Mouse (Mus musculus) left cerebral cortex, postnatal 10 days (tissue): ENCODE results near the gene Gnb1l. TPM values are rescaled to one million over a fixed set of nuclear protein-coding genes. Genes with fewer than 3 reads are reported as not detected.

Experiments
- DNase-seq, 2 experiments: peaks; one replicate each; pipeline ENCODE4 v3.0.0; 2021 to 2022; ENCODE audit warnings: low spot score in 2 of 2, mixed read lengths in 1 of 2; ENCODE audit errors: extremely low spot score in 1 of 2
- intact Hi-C: fragments of 180-260 bp; cut with DNase I; formaldehyde crosslinking; loops from one replicate; pipeline ENCODE4 v1.15.1; 2025
- total RNA-seq, 2 experiments: library from RNA; stranded (reverse); gene quantifications; 2 replicates each; pipeline ENCODE4 v1.2.3; 2021

Gene Gnb1l
- total RNA-seq, 2 experiments from 2014 or later: 7.6 to 8.4 TPM

- intact Hi-C loops: no loop called here
- no peak for DNase-seq
Measured at GRCm38 (mm10) chr16:18479667-18480066, 18.8 kb upstream of the Gnb1l start.

DNA sequence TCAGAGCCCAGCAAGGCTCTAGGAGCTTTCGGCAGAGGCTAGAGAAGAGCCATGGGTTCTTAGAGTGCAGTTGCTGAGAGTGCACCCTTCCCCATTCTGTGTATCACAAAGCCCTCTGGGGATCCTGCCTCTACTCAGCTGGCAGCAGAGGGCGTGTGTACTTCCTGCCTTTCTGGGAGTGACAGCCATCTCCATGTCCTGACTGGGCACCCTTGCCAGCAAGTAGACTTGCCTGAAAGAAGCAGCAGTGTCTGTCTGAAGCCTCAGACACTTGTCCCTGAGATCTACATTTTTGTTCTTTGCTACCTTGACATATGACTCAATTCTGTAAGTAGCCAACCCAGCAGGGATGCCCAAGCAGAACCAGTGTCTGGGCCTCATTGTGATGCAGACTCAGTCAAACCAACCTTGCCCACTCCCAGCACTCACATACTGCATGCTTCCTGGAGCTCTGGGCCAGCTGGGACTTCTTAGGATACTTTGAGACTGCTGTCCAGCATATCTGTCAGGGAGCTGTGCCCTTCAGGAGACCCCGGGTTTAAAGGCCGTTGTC is 17.5 kb upstream of the Gnb1l start:
- intact Hi-C loops: no loop called here

GRCm38 (mm10) chr16:18482431-18482830 is 16.1 kb upstream of the Gnb1l start:
- intact Hi-C loops: no loop called here
- no peak for DNase-seq

More for the DNA sequence above, 17.5 kb upstream of the Gnb1l start:
- DNase-seq: no peak

GRCm38 (mm10) chr16:18483839-18484238 is 14.7 kb upstream of the Gnb1l start:
- DNase-seq: no peak
- intact Hi-C loops: no loop called here

- DNase-seq: no peak
- intact Hi-C loops: no loop called here
Measured at GRCm38 (mm10) chr16:18484386-18484785, 14.1 kb upstream of the Gnb1l start.

GRCm38 (mm10) chr16:18484794-18485435 is 13.6 kb upstream of the Gnb1l start:
- no peak for DNase-seq
- intact Hi-C loops: no loop called here

GRCm38 (mm10) chr16:18486126-18486525 is 12.4 kb upstream of the Gnb1l start:
- intact Hi-C loops: no loop called here
- no peak for DNase-seq

GRCm38 (mm10) chr16:18490281-18490680 is 8.2 kb upstream of the Gnb1l start:
- no peak for DNase-seq
- intact Hi-C loops: no loop called here

GRCm38 (mm10) chr16:18490894-18491293 is 7.6 kb upstream of the Gnb1l start:
- intact Hi-C loops: no loop called here
- DNase-seq: no peak

GRCm38 (mm10) chr16:18497865-18498515 is 523 bp upstream of the Gnb1l start:
- DNase-seq: peak in 1 of 2 experiments; percentile 13
- intact Hi-C loops: no loop called here

GRCm38 (mm10) chr16:18498996-18499395 is 483 bp downstream of the Gnb1l start:
- DNase-seq: no peak
- intact Hi-C loops: no loop called here

GRCm38 (mm10) chr16:18501531-18501930 is 3.0 kb downstream of the Gnb1l start:
- no peak for DNase-seq
- intact Hi-C loops: no loop called here

- intact Hi-C loops: no loop called here
- no peak for DNase-seq
Measured at GRCm38 (mm10) chr16:18503566-18504342, 5.2 kb downstream of the Gnb1l start.

DNA sequence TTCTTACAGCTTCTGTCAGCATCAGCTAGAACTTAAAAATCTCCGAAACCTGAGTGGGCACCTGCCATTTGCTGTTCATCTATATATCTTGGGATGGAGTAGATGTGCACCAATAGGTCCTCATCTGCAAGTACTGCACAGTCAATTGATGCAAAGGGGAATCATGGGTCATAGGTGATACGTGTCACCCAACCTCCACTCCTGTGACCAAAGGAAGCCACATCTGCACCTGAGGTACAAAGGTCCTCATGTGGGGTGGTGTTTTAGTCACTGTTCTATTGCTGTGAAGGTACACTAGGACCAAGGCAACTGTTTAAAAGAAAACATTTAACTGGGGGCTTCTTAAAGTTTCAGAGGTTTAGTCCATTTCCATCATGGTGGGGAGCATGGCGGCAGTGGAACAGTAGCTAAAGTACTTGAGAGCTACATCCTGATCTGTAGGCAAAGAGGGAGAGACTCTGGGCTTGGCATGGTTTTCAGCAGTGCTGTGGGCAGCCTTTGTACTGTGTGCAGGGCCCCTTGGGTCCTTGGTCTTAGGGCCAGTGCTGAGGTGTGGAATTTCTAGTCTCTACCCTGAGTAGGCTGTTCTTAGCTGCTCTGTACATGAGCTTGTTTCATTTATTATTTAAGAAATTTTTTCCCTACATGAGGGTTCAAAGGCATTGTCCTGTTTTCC is 8.1 kb downstream of the Gnb1l start:
- no peak for DNase-seq
- intact Hi-C loops: no loop called here

GRCm38 (mm10) chr16:18507200-18507549 is 8.7 kb downstream of the Gnb1l start:
- intact Hi-C loops: no loop called here

GRCm38 (mm10) chr16:18511741-18512140 is 13.2 kb downstream of the Gnb1l start:
- DNase-seq: no peak
- intact Hi-C loops: no loop called here

More at GRCm38 (mm10) chr16:18507200-18507549, 8.7 kb downstream of the Gnb1l start:
- DNase-seq: no peak

DNA sequence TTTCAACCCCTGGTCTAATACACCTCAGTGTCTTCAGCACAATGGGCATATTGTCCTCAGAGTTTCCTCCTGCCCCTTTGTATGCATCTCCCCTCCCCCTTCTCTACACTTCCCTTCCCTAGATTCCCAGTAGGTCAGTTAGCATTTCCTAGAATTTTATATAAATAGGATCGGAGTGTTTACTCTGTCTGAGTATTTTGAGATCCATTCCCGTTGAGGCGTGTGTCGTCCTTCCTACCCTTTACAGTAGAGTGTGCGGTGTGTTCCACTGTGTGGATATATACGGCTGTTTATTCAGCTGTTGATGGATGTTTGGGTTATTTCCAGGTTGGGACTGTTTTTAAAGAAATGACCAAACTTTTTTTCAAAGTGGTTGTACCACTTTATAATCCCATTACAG is 15.0 kb downstream of the Gnb1l start:
- DNase-seq: no peak
- intact Hi-C loops: no loop called here

DNA sequence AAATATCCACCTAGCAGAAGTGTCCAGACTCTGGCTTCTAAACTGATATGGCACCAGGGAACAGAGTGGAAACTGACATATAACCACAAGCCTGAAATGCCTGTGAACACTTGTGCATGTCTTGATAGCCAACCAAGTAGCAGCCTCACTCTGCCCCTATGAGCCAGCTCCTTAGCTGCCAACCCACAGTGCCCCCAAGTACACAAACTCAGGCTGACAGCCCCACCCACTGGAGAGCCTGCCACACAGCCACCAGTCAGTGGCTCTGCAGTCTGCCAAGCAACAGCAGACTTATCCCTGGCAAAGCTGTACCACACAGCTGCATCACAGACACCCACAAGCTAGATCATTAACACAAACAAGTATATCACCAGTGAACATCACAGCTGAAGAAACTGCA is 19.6 kb downstream of the Gnb1l start:
- intact Hi-C loops: no loop called here
- DNase-seq: peak; percentile 14 to 60

DNA sequence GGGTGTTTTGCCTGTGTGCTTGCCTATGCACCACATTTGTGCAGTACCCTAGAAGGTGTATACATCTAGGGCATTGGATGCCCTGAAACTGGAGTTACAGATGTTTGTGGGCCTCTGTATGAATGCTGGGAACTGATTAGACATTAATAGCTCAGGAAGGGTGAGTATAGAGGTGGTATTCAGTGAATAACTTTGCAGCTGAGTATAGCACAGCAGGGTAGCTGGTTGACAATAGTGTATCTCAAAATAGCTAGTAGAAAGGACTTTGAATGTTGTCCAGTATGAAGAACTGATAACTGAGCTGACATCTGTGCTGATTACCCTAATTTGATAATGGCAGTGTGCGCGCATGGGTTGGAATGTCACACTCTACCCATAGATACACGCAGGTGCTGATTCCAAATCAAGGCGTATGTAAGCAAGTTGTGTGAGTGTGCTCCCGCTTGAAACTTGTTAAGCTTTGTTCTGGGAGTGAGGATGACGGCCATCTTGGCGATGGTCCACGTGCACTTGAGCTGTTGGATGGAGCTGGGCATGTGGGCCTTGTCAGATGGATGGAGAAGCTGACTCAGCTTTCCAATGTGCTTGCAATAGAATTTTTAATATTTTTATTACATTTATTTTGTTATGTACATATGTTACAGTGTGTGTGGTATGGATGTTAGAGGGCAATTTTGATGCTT is 25.2 kb downstream of the Gnb1l start:
- intact Hi-C loops: no loop called here
- DNase-seq: no peak
